Mouse (Mus musculus) adrenal gland (tissue): ENCODE measurements around the gene Mybph.

Experiments used
- intact Hi-C: fragments of 180-260 bp; cut with DNase I; formaldehyde crosslinking; loops from one replicate; pipeline ENCODE4 v1.15.1; 2025
- long read RNA-seq, 2 experiments: library from polyadenylated mRNA; unstranded; transcript quantifications; one replicate each; pipeline ENCODE4 v2.0.0; 2020; ENCODE audit warnings: borderline replicate concordance in 1 of 2; ENCODE audit not compliant: insufficient replicate concordance in 1 of 2

Mybph gene
- long read RNA-seq, experiment 1, partial matches to known transcripts: 1 of 1 reads
- long read RNA-seq, experiment 1, other reads (novel, unspliced or antisense): 0 of 1 reads
- long read RNA-seq, experiment 2: 0 reads

GRCm38 (mm10) chr1:134193126-134193525 lies at the start of gene Mybph:
Gene Mybph, plus strand, starts transcription at chr1:134193448.
- intact Hi-C loops: no loop called here

GRCm38 (mm10) chr1:134146066-134146465 lies 47.2 kb upstream of the Mybph start:
- intact Hi-C loops: no loop called here

- intact Hi-C loops: loop anchor here (2.0 to 5.0 kb wide), 2 partner anchors 47 to 173 kb away; no protein-coding TSS in a partner anchor
These were observed 43.2 kb upstream of the Mybph start for GRCm38 (mm10) chr1:134150076-134150475.

- intact Hi-C loops: loop anchor here (2.0 to 5.0 kb wide), 2 partner anchors 47 to 172 kb away; no protein-coding TSS in a partner anchor
These were observed 42.5 kb upstream of the Mybph start for GRCm38 (mm10) chr1:134150745-134151144.

DNA sequence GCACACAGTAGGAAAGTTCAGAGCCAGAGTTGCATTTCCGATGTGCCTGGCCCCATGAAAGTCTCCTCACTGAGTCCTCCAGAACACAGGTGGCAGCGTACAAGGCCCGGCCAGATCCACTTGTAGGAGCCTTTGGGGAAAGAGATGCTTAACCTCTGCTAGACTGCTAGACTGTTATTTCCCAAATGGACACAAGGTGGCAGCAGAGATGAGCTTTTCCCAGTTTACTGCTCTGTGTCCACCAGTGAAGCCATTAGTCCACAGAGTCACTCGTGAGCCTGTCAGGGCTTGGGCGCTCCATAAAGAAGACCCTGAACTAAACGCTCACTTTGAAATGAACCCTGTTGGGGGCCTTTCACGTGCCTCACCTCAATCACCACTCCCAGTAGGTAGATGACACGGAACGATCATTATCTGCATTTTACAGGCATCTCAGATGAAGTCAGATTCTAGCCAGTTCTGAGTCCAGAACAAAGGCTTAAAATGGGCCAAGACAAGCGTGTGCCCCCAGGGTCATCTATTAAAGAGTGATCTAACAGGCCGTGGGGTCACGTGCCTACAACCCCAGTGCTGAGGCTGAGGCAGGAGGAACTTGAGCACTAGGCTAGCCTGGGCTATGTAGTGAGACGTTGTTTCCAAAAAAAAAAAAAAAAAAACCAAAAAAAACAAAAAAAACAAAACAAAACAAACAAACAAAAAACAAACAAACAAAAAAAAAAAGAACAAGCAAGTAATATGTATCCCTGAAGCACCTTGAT lies 41.4 kb upstream of the Mybph start:
- intact Hi-C loops: loop anchor here (2.0 to 5.0 kb wide), 4 partner anchors 45 to 179 kb away; no protein-coding TSS in a partner anchor

DNA sequence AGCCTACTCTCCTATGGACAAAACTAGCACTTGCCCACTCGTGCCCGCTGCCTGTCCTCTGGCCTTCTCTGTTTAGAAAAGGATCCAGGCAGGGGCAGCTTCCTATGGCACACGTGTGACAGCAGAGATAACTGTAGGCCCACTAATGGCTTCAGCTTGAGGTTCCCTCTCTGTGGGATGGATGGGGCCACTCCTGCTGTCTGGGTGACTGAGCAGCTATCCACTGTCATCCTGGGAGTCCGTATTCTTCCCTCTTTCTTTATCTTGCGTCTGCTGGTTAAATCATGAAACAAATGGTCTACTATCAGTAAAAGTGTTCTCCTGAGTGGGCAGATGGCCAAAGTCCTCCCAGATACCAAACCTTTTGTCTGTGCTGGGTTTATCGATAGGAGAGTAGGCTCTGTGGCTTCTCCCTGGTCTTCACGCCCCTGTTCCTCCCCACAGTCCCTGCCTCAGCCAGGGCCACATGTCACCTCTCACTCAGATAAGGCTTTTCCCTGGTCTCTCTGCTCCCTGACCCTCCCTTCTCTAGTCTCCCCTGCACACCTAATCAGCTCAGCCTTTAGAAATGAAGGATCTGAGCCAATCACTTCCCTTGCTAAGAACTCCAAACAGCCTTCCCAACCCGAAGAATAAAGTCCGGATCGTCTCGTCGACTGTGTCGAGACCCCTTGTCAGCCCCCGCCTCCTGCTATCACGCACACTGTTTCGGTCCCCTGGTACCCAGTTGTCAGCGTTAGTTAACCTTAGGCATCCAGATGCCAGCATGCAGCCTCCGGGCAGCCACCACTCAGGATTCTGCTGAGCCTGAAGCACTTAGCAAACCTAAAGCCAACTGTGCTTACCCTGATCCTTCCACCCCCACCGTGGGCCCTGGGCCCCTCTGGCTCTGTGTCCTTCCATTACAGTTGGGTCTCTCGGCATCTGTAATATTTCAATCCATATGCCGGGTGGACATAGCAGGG lies 40.3 kb upstream of the Mybph start:
- intact Hi-C loops: loop anchor here (2.0 to 5.0 kb wide), 3 partner anchors 44 to 178 kb away; no protein-coding TSS in a partner anchor

- intact Hi-C loops: loop anchor here (5.0 kb wide), 1 partner anchor 43 kb away; no protein-coding TSS in a partner anchor
These were observed 39.1 kb upstream of the Mybph start for GRCm38 (mm10) chr1:134154121-134154520.

- intact Hi-C loops: loop anchor here (5.0 kb wide), 1 partner anchor 43 kb away; no protein-coding TSS in a partner anchor
These were observed 38.6 kb upstream of the Mybph start for GRCm38 (mm10) chr1:134154655-134155054.

GRCm38 (mm10) chr1:134160404-134160803 lies 32.8 kb upstream of the Mybph start:
- intact Hi-C loops: no loop called here

- intact Hi-C loops: no loop called here
These were observed 31.8 kb upstream of the Mybph start for GRCm38 (mm10) chr1:134161399-134161798.

GRCm38 (mm10) chr1:134162510-134163225 lies 30.6 kb upstream of the Mybph start:
- intact Hi-C loops: no loop called here

DNA sequence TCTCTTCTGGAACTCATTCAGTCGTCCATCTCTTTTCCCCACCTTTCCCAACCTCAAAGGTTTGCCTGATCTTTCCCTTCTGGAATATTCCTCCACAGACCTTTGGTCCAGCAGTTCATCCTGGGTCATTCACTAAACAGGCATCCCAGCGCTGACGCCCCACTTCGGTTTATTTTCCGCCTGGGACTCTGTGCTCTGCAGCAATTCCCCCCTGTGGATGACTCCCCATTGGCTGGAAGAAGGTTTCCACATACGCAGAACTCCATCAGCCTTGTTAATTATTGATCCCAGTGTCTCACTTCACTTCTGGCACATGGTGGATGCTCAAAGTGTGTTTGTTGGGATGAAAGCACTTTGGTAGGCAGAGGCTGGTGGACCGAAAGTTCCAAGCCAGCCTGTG lies 29.8 kb upstream of the Mybph start:
- intact Hi-C loops: no loop called here

DNA sequence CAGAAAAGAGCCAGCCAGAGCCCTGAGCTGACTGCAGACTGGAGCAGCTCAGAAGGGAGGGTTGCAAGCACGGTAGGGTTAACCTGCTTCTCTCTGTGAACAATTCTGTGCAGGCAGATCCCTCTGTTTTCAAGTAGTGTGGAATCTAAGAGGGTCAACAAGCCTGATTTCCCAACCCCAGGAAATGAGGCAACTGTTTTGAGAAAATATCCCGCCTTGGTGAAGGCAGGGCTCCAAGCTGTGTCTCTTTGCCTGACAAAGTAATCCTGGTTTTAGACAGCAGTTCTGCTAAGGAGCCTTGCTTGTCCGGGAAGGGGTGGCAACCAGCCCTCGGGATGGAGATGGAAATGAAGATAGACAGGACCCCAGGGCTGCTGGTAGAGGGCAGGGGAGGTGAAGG lies 28.8 kb upstream of the Mybph start:
- intact Hi-C loops: no loop called here

DNA sequence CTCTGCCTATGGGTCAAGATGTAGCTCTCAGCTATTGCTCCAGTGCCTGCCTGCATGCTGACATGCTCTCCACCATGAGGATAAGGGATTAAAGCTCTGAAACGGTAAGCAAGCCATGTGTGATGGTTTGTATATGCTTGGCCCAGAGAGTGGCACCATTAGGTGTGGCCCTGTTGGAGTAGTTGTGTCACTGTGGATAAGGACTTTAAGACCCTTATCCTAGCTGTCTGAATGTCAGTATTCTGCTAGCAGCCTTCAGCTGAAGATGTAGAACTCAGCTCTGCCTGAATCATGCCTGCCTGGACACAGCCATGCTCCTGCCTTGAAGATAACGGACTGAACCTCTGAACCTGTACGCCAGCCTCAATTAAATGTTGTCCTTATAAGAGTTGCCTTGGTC lies 26.7 kb upstream of the Mybph start:
- intact Hi-C loops: no loop called here

GRCm38 (mm10) chr1:134167416-134168305 lies 25.6 kb upstream of the Mybph start:
- intact Hi-C loops: no loop called here

DNA sequence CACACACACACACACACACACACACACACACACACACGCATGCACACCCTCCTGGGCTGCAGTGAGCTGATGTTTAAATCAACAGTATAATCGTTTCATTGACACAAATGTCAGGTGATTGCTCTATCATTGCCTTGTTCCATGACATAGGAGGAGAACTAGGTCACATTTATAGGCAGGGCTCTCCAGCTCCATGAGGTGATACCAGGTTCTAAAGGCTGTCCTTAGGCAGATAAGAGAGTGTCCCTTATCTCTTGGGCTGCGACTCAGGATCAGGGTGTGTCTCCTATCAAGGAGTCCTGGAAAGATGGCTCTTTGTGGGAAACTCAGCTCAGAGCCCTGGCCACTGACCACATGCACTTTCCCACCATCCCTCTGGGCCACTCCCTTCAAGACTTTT lies 24.7 kb upstream of the Mybph start:
- intact Hi-C loops: no loop called here

- intact Hi-C loops: no loop called here
These were observed 24.1 kb upstream of the Mybph start for GRCm38 (mm10) chr1:134168985-134169697.

DNA sequence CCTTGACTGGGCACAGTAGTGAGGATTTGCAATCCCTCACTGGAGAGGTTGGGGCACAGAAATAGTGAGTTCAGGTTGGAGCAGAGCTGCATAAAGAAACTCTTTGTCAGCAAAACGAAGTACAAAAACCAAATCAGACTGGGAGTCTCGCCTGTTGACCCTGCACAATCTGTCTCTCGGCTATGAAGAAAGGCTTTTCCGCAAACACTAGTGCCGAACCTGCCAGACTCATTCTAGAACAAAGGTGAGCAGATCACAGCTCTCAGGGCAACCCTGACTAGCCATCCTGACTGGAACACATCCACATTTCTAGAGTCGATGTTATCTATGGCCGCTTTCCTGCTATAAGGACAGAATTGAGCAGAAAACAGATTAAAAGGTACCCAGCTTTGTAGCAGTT lies 20.2 kb upstream of the Mybph start:
- intact Hi-C loops: no loop called here

DNA sequence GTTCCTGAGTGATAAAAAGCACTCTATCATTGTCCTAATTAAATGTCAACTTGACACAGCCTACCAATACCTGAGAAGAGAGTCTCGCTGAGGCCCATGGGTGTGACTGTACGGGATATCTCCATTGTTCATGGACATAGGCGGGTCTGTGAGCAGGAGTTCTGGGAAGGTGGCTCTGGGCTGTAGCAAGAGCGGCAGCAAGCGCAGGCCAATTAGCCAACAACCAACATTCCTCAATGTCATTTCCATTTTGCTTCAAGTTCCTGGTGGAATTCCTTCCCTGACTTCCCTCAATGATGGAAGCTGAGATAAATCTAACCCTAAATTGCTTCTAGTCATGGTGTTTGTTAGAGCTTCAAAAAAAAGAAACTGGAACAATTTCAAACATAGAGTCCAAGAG lies 15.3 kb upstream of the Mybph start:
- intact Hi-C loops: no loop called here
